Mouse (Mus musculus): Measurements from ENCODE around the gene Gpat2. TPM values are rescaled to one million over a fixed set of nuclear protein-coding genes. Genes with fewer than 3 reads are reported as not detected.

Gene Gpat2
- 0.05 TPM for polyA plus RNA-seq (2021)

- TF ChIP-seq CTCF (IDR thresholded peaks at IDR 0.05): no peak
- ATAC-seq (no peak), DNase-seq (ENCODE audit: low read depth, low spot score) (no peak)
- peaks cover 9% of the 10 kb centered on the region for H3K27me3 ChIP-seq
- ChIA-PET POLR2A (no interaction called here), CTCF (interaction anchor here (2.1 kb wide), 1 partner anchor 62 kb away, joined by 7 read pairs; the partner anchor contains the start of gene Adra2b)
- in situ Hi-C loops (cut with MboI; ENCODE audit: low pct_unique_long_range_greater_than_20kb): loop anchor here (5.0 kb wide), 1 partner anchor 63 kb away; the partner anchor contains the start of gene Adra2b
These were observed at the start of gene Gpat2 for GRCm38 (mm10) chr2:127424977-127425376. TSS of gene Gpat2 (plus strand) at chr2:127425199.

- H3K27me3 ChIP-seq: no peaks in the 10 kb centered on the region
- POLR2A ChIA-PET: no interaction called here
- ATAC-seq (no peak), DNase-seq (ENCODE audit: low read depth, low spot score) (no peak)
- no peak for TF ChIP-seq CTCF (IDR thresholded peaks at IDR 0.05)
- CTCF ChIA-PET: interaction anchor here (0.8 to 1.2 kb wide), 3 partner anchors 8 to 24 kb away, joined by 3 to 5 read pairs (median 3); partner anchors contain the start of gene Adra2b
- in situ Hi-C loops (cut with MboI; ENCODE audit: low pct_unique_long_range_greater_than_20kb): no loop called here
These were observed 49.1 kb upstream of the Gpat2 start for GRCm38 (mm10) chr2:127375759-127376341.

GRCm38 (mm10) chr2:127376423-127377051, 48.5 kb upstream of the Gpat2 start:
- CTCF ChIA-PET: interaction anchor here (0.8 to 1.2 kb wide), 3 partner anchors 9 to 23 kb away, joined by 3 to 5 read pairs (median 3); partner anchors contain the start of gene Adra2b
- H3K27me3 ChIP-seq: no peaks in the 10 kb centered on the region
- in situ Hi-C loops (cut with MboI; ENCODE audit: low pct_unique_long_range_greater_than_20kb): no loop called here
- POLR2A ChIA-PET: interaction anchor here (0.6 kb wide), 1 partner anchor 9 kb away, joined by 3 read pairs; no protein-coding TSS in a partner anchor
- ATAC-seq (no peak), DNase-seq (ENCODE audit: low read depth, low spot score) (no peak)
- TF ChIP-seq CTCF (IDR thresholded peaks at IDR 0.05): no peak

GRCm38 (mm10) chr2:127377942-127378610, 46.9 kb upstream of the Gpat2 start:
- H3K27me3 ChIP-seq: no peaks in the 10 kb centered on the region
- no peak for TF ChIP-seq CTCF (IDR thresholded peaks at IDR 0.05)
- POLR2A ChIA-PET: no interaction called here
- CTCF ChIA-PET: interaction anchor here (0.8 kb wide), 1 partner anchor 15 kb away, joined by 4 read pairs; the partner anchor contains the start of gene Adra2b
- DNase-seq (ENCODE audit: low read depth, low spot score) (no peak), ATAC-seq (no peak)
- in situ Hi-C loops (cut with MboI; ENCODE audit: low pct_unique_long_range_greater_than_20kb): no loop called here

GRCm38 (mm10) chr2:127378611-127378990, 46.4 kb upstream of the Gpat2 start:
- no peak for TF ChIP-seq CTCF (IDR thresholded peaks at IDR 0.05)
- ChIA-PET CTCF (no interaction called here), POLR2A (no interaction called here)
- no peaks in the 10 kb centered on the region for H3K27me3 ChIP-seq
- in situ Hi-C loops (cut with MboI; ENCODE audit: low pct_unique_long_range_greater_than_20kb): no loop called here
- no peak for ATAC-seq
- peak; percentile 22 for DNase-seq (ENCODE audit: low read depth, low spot score)

- ChIA-PET POLR2A (no interaction called here), CTCF (no interaction called here)
- ATAC-seq: no peak
- no peak for TF ChIP-seq CTCF (IDR thresholded peaks at IDR 0.05)
- no peaks in the 10 kb centered on the region for H3K27me3 ChIP-seq
- in situ Hi-C loops (cut with MboI; ENCODE audit: low pct_unique_long_range_greater_than_20kb): no loop called here
- DNase-seq (ENCODE audit: low read depth, low spot score): no peak
These were observed 45.7 kb upstream of the Gpat2 start for GRCm38 (mm10) chr2:127379250-127379649.

- in situ Hi-C loops (cut with MboI; ENCODE audit: low pct_unique_long_range_greater_than_20kb): no loop called here
- ChIA-PET CTCF (no interaction called here), POLR2A (no interaction called here)
- no peak for TF ChIP-seq CTCF (IDR thresholded peaks at IDR 0.05)
- no peak for ATAC-seq
- DNase-seq (ENCODE audit: low read depth, low spot score): no peak
- H3K27me3 ChIP-seq: no peaks in the 10 kb centered on the region
These were observed 41.1 kb upstream of the Gpat2 start for GRCm38 (mm10) chr2:127383881-127384280.

- POLR2A ChIA-PET: no interaction called here
- CTCF ChIA-PET: no interaction called here
- no peak for DNase-seq (ENCODE audit: low read depth, low spot score)
- TF ChIP-seq CTCF (IDR thresholded peaks at IDR 0.05): no peak
- no peak for ATAC-seq
- H3K27me3 ChIP-seq: peaks cover 4% of the 10 kb centered on the region
- in situ Hi-C loops (cut with MboI; ENCODE audit: low pct_unique_long_range_greater_than_20kb): no loop called here
These were observed 37.5 kb upstream of the Gpat2 start for GRCm38 (mm10) chr2:127387521-127387920.

- ATAC-seq (no peak), DNase-seq (ENCODE audit: low read depth, low spot score) (no peak)
- in situ Hi-C loops (cut with MboI; ENCODE audit: low pct_unique_long_range_greater_than_20kb): no loop called here
- peaks cover 4% of the 10 kb centered on the region for H3K27me3 ChIP-seq
- POLR2A ChIA-PET: interaction anchor here (0.9 kb wide), 1 partner anchor 19 kb away, joined by 3 read pairs; no protein-coding TSS in a partner anchor
- CTCF ChIA-PET: interaction anchor here (1.1 kb wide), 1 partner anchor 28 kb away, joined by 3 read pairs; no protein-coding TSS in a partner anchor
- TF ChIP-seq CTCF (IDR thresholded peaks at IDR 0.05): no peak
These were observed 34.6 kb upstream of the Gpat2 start for GRCm38 (mm10) chr2:127390352-127390751.

- DNase-seq (ENCODE audit: low read depth, low spot score) (no peak), ATAC-seq (no peak)
- in situ Hi-C loops (cut with MboI; ENCODE audit: low pct_unique_long_range_greater_than_20kb): no loop called here
- no peak for TF ChIP-seq CTCF (IDR thresholded peaks at IDR 0.05)
- peaks cover 4% of the 10 kb centered on the region for H3K27me3 ChIP-seq
- ChIA-PET POLR2A (interaction anchor here (0.9 kb wide), 1 partner anchor 19 kb away, joined by 3 read pairs; no protein-coding TSS in a partner anchor), CTCF (interaction anchor here (1.1 kb wide), 1 partner anchor 27 kb away, joined by 3 read pairs; no protein-coding TSS in a partner anchor)
These were observed 34.2 kb upstream of the Gpat2 start for GRCm38 (mm10) chr2:127390846-127391245.
